Mouse (Mus musculus): ENCODE data around the gene Prkag2.
"Not testable (repeated sequence)": the region's sequence is repeated elsewhere in the genome, so short reads cannot be mapped to it uniquely, and the experiment has no call there.

Prkag2 gene

GRCm38 (mm10) chr5:24888874-24889591, 211.4 kb downstream of the Prkag2 start:
- no peak for DNase-seq (ENCODE audit: extremely low read depth, low read depth, low spot score)

GRCm38 (mm10) chr5:24887271-24887670, 213.2 kb downstream of the Prkag2 start:
- no peak for DNase-seq (ENCODE audit: extremely low read depth, low read depth, low spot score)

GRCm38 (mm10) chr5:24878713-24879112, 221.7 kb downstream of the Prkag2 start:
- no peak for DNase-seq (ENCODE audit: extremely low read depth, low read depth, low spot score)

GRCm38 (mm10) chr5:24877836-24878624, 222.4 kb downstream of the Prkag2 start:
- no peak for DNase-seq (ENCODE audit: extremely low read depth, low read depth, low spot score)

- DNase-seq (ENCODE audit: extremely low read depth, low read depth, low spot score), result no peak
These were observed 223.8 kb downstream of the Prkag2 start for GRCm38 (mm10) chr5:24876653-24877052.

GRCm38 (mm10) chr5:24874111-24874510, 226.3 kb downstream of the Prkag2 start:
- DNase-seq (ENCODE audit: extremely low read depth, low read depth, low spot score), result no peak

GRCm38 (mm10) chr5:24873221-24873620, 227.2 kb downstream of the Prkag2 start:
- DNase-seq (ENCODE audit: extremely low read depth, low read depth, low spot score), result no peak

- no peak for DNase-seq (ENCODE audit: extremely low read depth, low read depth, low spot score)
These were observed 229.2 kb downstream of the Prkag2 start for GRCm38 (mm10) chr5:24871276-24871675.

- DNase-seq (ENCODE audit: extremely low read depth, low read depth, low spot score), result no peak
These were observed 230.6 kb downstream of the Prkag2 start for GRCm38 (mm10) chr5:24869796-24870289.

GRCm38 (mm10) chr5:24863804-24864203, 236.6 kb downstream of the Prkag2 start:
- DNase-seq (ENCODE audit: extremely low read depth, low read depth, low spot score), result no peak

GRCm38 (mm10) chr5:24861449-24861930, 239.0 kb downstream of the Prkag2 start:
- no peak for DNase-seq (ENCODE audit: extremely low read depth, low read depth, low spot score)

GRCm38 (mm10) chr5:24860635-24861448, 239.6 kb downstream of the Prkag2 start:
- peak; percentile 16 for DNase-seq (ENCODE audit: extremely low read depth, low read depth, low spot score)

- no peak for DNase-seq (ENCODE audit: extremely low read depth, low read depth, low spot score)
These were observed 240.5 kb downstream of the Prkag2 start for GRCm38 (mm10) chr5:24859771-24860540.

GRCm38 (mm10) chr5:24854827-24855600, 245.4 kb downstream of the Prkag2 start:
- DNase-seq (ENCODE audit: extremely low read depth, low read depth, low spot score), result no peak

GRCm38 (mm10) chr5:24854256-24854655, 246.2 kb downstream of the Prkag2 start:
- no peak for DNase-seq (ENCODE audit: extremely low read depth, low read depth, low spot score)

GRCm38 (mm10) chr5:24848261-24848660, 252.2 kb downstream of the Prkag2 start:
- not testable (repeated sequence) for DNase-seq (ENCODE audit: extremely low read depth, low read depth, low spot score)

- DNase-seq (ENCODE audit: extremely low read depth, low read depth, low spot score), result no peak
These were observed 256.6 kb downstream of the Prkag2 start for GRCm38 (mm10) chr5:24843841-24844240.

GRCm38 (mm10) chr5:24843103-24843475, 257.4 kb downstream of the Prkag2 start:
- no peak for DNase-seq (ENCODE audit: extremely low read depth, low read depth, low spot score)

GRCm38 (mm10) chr5:24842274-24843102, 258.0 kb downstream of the Prkag2 start, which contains the start of gene Rheb:
Gene Rheb, minus strand, starts transcription at chr5:24842624.
- DNase-seq (ENCODE audit: extremely low read depth, low read depth, low spot score), result peak; percentile 92

Data from fat pad, adult 2 months (tissue).